Mouse (Mus musculus): ENCODE results near the gene Bcl2l2.

GRCm38 (mm10) chr14:54856703-54857102, 26.5 kb upstream of the Bcl2l2 start:
- TF ChIP-seq CTCF (IDR thresholded peaks at IDR 0.05; ENCODE audit: extremely low read depth, insufficient read depth, low read length) (no peak), POLR2A (IDR thresholded peaks at IDR 0.05; ENCODE audit: extremely low read depth, insufficient read depth, low read length) (no peak)
